Mouse (Mus musculus): Measurements from ENCODE around the gene Tmem119.

- TF ChIP-seq MXI1 (IDR thresholded peaks at IDR 0.05; ENCODE audit: low read depth, low read length) (no peak), ZC3H11A (IDR thresholded peaks at IDR 0.05; ENCODE audit: low read depth, low read length) (no peak)
These were observed 1.8 kb downstream of the Tmem119 start for GRCm38 (mm10) chr5:113798525-113798924.

Data from MEL (cell line).